Mouse (Mus musculus): ENCODE data around the gene Mapk8ip3. TPM values are rescaled to one million over a fixed set of nuclear protein-coding genes. Genes with fewer than 3 reads are reported as not detected.

Mapk8ip3 gene
- polyA plus RNA-seq, 1 experiment from 2014 or later = 57.5 TPM

- peaks cover 2% of the 10 kb centered on the region; the same call in 1 of the 2 replicates for H3K4me1 ChIP-seq (ENCODE audit: control insufficient read depth, insufficient read depth, low read length)
- H3K4me3 ChIP-seq (ENCODE audit: low read depth, low read length) = peak overlapping the region; percentile 64; the same call in 1 of the 2 replicates
- no peaks in the 10 kb centered on the region for H3K27me3 ChIP-seq (ENCODE audit: control insufficient read depth, insufficient read depth, low read length)
- no peaks in the 10 kb centered on the region for H3K36me3 ChIP-seq (ENCODE audit: control insufficient read depth, insufficient read depth, low read length)
- no peak overlapping the region for H3K9ac ChIP-seq (ENCODE audit: low read length)
- DNase-seq (ENCODE audit: low spot score) = no peak
- peak overlapping the region; percentile 81 for H3K4me2 ChIP-seq (ENCODE audit: low read depth)
- no peaks in the 10 kb centered on the region for H3K9me3 ChIP-seq (ENCODE audit: control insufficient read depth, low read length)
- no peak overlapping the region for H3K27ac ChIP-seq (ENCODE audit: low read depth, low read length)
- WGBS = 87% methylated on average over 10 of the region's 10 CpGs
- no peak for ATAC-seq (ENCODE audit: insufficient read depth, low FRiP score, low TSS enrichment)
These were observed 85.2 kb downstream of the Mapk8ip3 start for GRCm38 (mm10) chr17:24851381-24852125.

- H3K9ac ChIP-seq (ENCODE audit: low read length) = peak overlapping the region; percentile 57
- H3K36me3 ChIP-seq (ENCODE audit: control insufficient read depth, insufficient read depth, low read length) = no peaks in the 10 kb centered on the region
- peak overlapping the region; percentile 64 for H3K4me3 ChIP-seq (ENCODE audit: low read depth, low read length)
- H3K27ac ChIP-seq (ENCODE audit: low read depth, low read length) = peak overlapping the region; percentile 40; the same call in 1 of the 2 replicates
- H3K4me2 ChIP-seq (ENCODE audit: low read depth) = peak overlapping the region; percentile 81
- no peak for DNase-seq (ENCODE audit: low spot score)
- WGBS = 2% methylated on average over 20 of the region's 20 CpGs
- ATAC-seq (ENCODE audit: insufficient read depth, low FRiP score, low TSS enrichment) = no peak
- no peaks in the 10 kb centered on the region for H3K9me3 ChIP-seq (ENCODE audit: control insufficient read depth, low read length)
- peaks cover 2% of the 10 kb centered on the region; the same call in 1 of the 2 replicates for H3K4me1 ChIP-seq (ENCODE audit: control insufficient read depth, insufficient read depth, low read length)
- no peaks in the 10 kb centered on the region for H3K27me3 ChIP-seq (ENCODE audit: control insufficient read depth, insufficient read depth, low read length)
These were observed 86.0 kb downstream of the Mapk8ip3 start for GRCm38 (mm10) chr17:24850773-24851127.

GRCm38 (mm10) chr17:24850065-24850772 lies 86.6 kb downstream of the Mapk8ip3 start, which contains the start of gene Fahd1:
TSS of gene Fahd1 (minus strand) at chr17:24850364.
- H3K27ac ChIP-seq (ENCODE audit: low read depth, low read length) = peak within 1 kb of the TSS; percentile 83
- H3K27me3 ChIP-seq (ENCODE audit: control insufficient read depth, insufficient read depth, low read length) = no peaks in the 10 kb centered on the region
- peak within 1 kb of the TSS; percentile 78 for H3K9ac ChIP-seq (ENCODE audit: low read length)
- DNase-seq (ENCODE audit: low spot score) = peak; percentile 94
- peak; percentile 100 for ATAC-seq (ENCODE audit: insufficient read depth, low FRiP score, low TSS enrichment)
- no peaks in the 10 kb centered on the region for H3K36me3 ChIP-seq (ENCODE audit: control insufficient read depth, insufficient read depth, low read length)
- no peaks in the 10 kb centered on the region for H3K9me3 ChIP-seq (ENCODE audit: control insufficient read depth, low read length)
- H3K4me1 ChIP-seq (ENCODE audit: control insufficient read depth, insufficient read depth, low read length) = peaks cover 2% of the 10 kb centered on the region; the same call in 1 of the 2 replicates
- WGBS = under 1% methylated on average over 58 of the region's 58 CpGs
- peak within 1 kb of the TSS; percentile 81 for H3K4me2 ChIP-seq (ENCODE audit: low read depth)
- peak within 1 kb of the TSS; percentile 64 for H3K4me3 ChIP-seq (ENCODE audit: low read depth, low read length)

GRCm38 (mm10) chr17:24849733-24850064 lies 87.1 kb downstream of the Mapk8ip3 start:
- H3K27ac ChIP-seq (ENCODE audit: low read depth, low read length) = peak overlapping the region; percentile 83
- no peak for DNase-seq (ENCODE audit: low spot score)
- H3K27me3 ChIP-seq (ENCODE audit: control insufficient read depth, insufficient read depth, low read length) = no peaks in the 10 kb centered on the region
- H3K4me2 ChIP-seq (ENCODE audit: low read depth) = peak overlapping the region; percentile 81
- peaks cover 2% of the 10 kb centered on the region; the same call in 1 of the 2 replicates for H3K4me1 ChIP-seq (ENCODE audit: control insufficient read depth, insufficient read depth, low read length)
- peak; percentile 51; the same call in 1 of the 2 replicates for ATAC-seq (ENCODE audit: insufficient read depth, low FRiP score, low TSS enrichment)
- under 1% methylated on average over 21 of the region's 21 CpGs for WGBS
- H3K9me3 ChIP-seq (ENCODE audit: control insufficient read depth, low read length) = no peaks in the 10 kb centered on the region
- H3K4me3 ChIP-seq (ENCODE audit: low read depth, low read length) = peak overlapping the region; percentile 64
- peak overlapping the region; percentile 78 for H3K9ac ChIP-seq (ENCODE audit: low read length)
- no peaks in the 10 kb centered on the region for H3K36me3 ChIP-seq (ENCODE audit: control insufficient read depth, insufficient read depth, low read length)

GRCm38 (mm10) chr17:24848600-24849031 lies 88.2 kb downstream of the Mapk8ip3 start:
- H3K4me2 ChIP-seq (ENCODE audit: low read depth) = peak overlapping the region; percentile 81; the same call in 1 of the 2 replicates
- H3K27ac ChIP-seq (ENCODE audit: low read depth, low read length) = no peak overlapping the region
- no peak overlapping the region for H3K4me3 ChIP-seq (ENCODE audit: low read depth, low read length)
- no peaks in the 10 kb centered on the region for H3K27me3 ChIP-seq (ENCODE audit: control insufficient read depth, insufficient read depth, low read length)
- ATAC-seq (ENCODE audit: insufficient read depth, low FRiP score, low TSS enrichment) = no peak
- H3K36me3 ChIP-seq (ENCODE audit: control insufficient read depth, insufficient read depth, low read length) = no peaks in the 10 kb centered on the region
- H3K4me1 ChIP-seq (ENCODE audit: control insufficient read depth, insufficient read depth, low read length) = peaks cover 2% of the 10 kb centered on the region; the same call in 1 of the 2 replicates
- no peak overlapping the region for H3K9ac ChIP-seq (ENCODE audit: low read length)
- no peaks in the 10 kb centered on the region for H3K9me3 ChIP-seq (ENCODE audit: control insufficient read depth, low read length)
- DNase-seq (ENCODE audit: low spot score) = no peak

- 89% methylated on average over 1 of the region's 1 CpGs for WGBS
- H3K9me3 ChIP-seq (ENCODE audit: control insufficient read depth, low read length) = no peaks in the 10 kb centered on the region
- no peak overlapping the region for H3K9ac ChIP-seq (ENCODE audit: low read length)
- no peaks in the 10 kb centered on the region for H3K27me3 ChIP-seq (ENCODE audit: control insufficient read depth, insufficient read depth, low read length)
- no peak overlapping the region for H3K27ac ChIP-seq (ENCODE audit: low read depth, low read length)
- H3K4me3 ChIP-seq (ENCODE audit: low read depth, low read length) = no peak overlapping the region
- H3K4me1 ChIP-seq (ENCODE audit: control insufficient read depth, insufficient read depth, low read length) = peaks cover 2% of the 10 kb centered on the region; the same call in 1 of the 2 replicates
- H3K4me2 ChIP-seq (ENCODE audit: low read depth) = no peak overlapping the region
- no peak for ATAC-seq (ENCODE audit: insufficient read depth, low FRiP score, low TSS enrichment)
- DNase-seq (ENCODE audit: low spot score) = no peak
- H3K36me3 ChIP-seq (ENCODE audit: control insufficient read depth, insufficient read depth, low read length) = no peaks in the 10 kb centered on the region
These were observed 89.4 kb downstream of the Mapk8ip3 start for GRCm38 (mm10) chr17:24847386-24847785.

- H3K27ac ChIP-seq (ENCODE audit: low read depth, low read length) = no peak overlapping the region
- no peak overlapping the region for H3K4me2 ChIP-seq (ENCODE audit: low read depth)
- ATAC-seq (ENCODE audit: insufficient read depth, low FRiP score, low TSS enrichment) (no peak), DNase-seq (ENCODE audit: low spot score) (no peak)
- no peaks in the 10 kb centered on the region for H3K36me3 ChIP-seq (ENCODE audit: control insufficient read depth, insufficient read depth, low read length)
- no peak overlapping the region for H3K9ac ChIP-seq (ENCODE audit: low read length)
- WGBS = 46% methylated on average over 9 of the region's 9 CpGs
- no peaks in the 10 kb centered on the region for H3K9me3 ChIP-seq (ENCODE audit: control insufficient read depth, low read length)
- no peaks in the 10 kb centered on the region for H3K27me3 ChIP-seq (ENCODE audit: control insufficient read depth, insufficient read depth, low read length)
- no peak overlapping the region for H3K4me3 ChIP-seq (ENCODE audit: low read depth, low read length)
- H3K4me1 ChIP-seq (ENCODE audit: control insufficient read depth, insufficient read depth, low read length) = peaks cover 2% of the 10 kb centered on the region; the same call in 1 of the 2 replicates
These were observed 92.3 kb downstream of the Mapk8ip3 start for GRCm38 (mm10) chr17:24844525-24844924.

- WGBS = 57% methylated on average over 2 of the region's 2 CpGs
- ATAC-seq (ENCODE audit: insufficient read depth, low FRiP score, low TSS enrichment) (no peak), DNase-seq (ENCODE audit: low spot score) (no peak)
- no peak overlapping the region for H3K4me2 ChIP-seq (ENCODE audit: low read depth)
- H3K4me1 ChIP-seq (ENCODE audit: control insufficient read depth, insufficient read depth, low read length) = no peaks in the 10 kb centered on the region
- no peaks in the 10 kb centered on the region for H3K9me3 ChIP-seq (ENCODE audit: control insufficient read depth, low read length)
- no peaks in the 10 kb centered on the region for H3K27me3 ChIP-seq (ENCODE audit: control insufficient read depth, insufficient read depth, low read length)
- no peak overlapping the region for H3K27ac ChIP-seq (ENCODE audit: low read depth, low read length)
- no peak overlapping the region for H3K4me3 ChIP-seq (ENCODE audit: low read depth, low read length)
- H3K9ac ChIP-seq (ENCODE audit: low read length) = no peak overlapping the region
- no peaks in the 10 kb centered on the region for H3K36me3 ChIP-seq (ENCODE audit: control insufficient read depth, insufficient read depth, low read length)
These were observed 94.1 kb downstream of the Mapk8ip3 start for GRCm38 (mm10) chr17:24842631-24843030.

Measured in neural tube, embryonic 11.5 days (tissue).